Mouse (Mus musculus): ENCODE measurements around the gene Caap1. TPM values are rescaled to one million over a fixed set of nuclear protein-coding genes. Genes with fewer than 3 reads are reported as not detected.
A peak's percentile ranks its signal among the peaks of the same experiment; 100 is the strongest.

Gene Caap1
- 13.7 and 13.9 TPM in 2 replicates for polyA plus RNA-seq (2015; fragmentation: Nextera tagmentation; extraction: Ambion mirVana)

DNA sequence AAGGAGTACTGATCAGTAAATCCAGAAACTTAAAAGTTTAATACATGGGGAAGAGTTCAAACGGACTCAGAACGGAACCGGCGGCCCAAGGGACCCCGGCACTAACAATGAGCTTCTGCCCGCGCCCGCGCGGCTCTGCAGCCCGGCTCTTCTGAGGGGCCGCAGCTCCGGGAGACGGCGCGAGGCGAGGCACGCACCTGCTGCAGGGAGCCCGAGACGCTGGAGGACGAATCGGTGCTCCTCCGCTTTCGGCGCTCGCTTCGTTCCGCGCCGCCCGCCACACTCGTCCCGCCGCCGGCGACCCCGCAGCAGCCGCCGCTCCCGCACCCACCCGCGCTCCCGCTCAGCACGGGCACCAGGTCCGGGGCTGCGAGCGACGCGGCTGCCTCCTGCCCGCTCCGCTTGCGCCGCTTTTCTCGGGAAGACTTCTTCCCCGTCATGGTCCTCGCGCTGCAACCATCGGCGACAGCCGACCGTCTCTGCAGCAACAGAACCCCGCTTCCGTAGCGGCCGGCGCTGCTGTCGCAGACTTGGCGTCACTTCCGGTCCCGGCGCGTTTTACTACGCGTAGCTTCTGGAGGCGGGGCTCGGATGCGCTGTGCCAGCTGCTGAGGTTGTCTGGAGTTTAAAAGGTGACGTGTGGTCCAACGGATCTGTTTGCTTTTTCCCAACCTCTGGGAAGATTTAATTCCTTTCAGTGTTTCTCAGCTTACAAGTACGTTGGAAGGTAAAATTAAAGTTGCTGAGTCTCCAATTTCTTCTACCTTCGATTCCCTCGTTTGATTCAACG is at the start of gene Caap1, which contains the start of gene Gm10306:
Gene Caap1, minus strand, starts transcription at position 532 of the 790 bp plus-strand sequence.
Gene Gm10306, plus strand, starts transcription at position 282 of the 790 bp plus-strand sequence.
- Histone ChIP-seq H3K9ac (ENCODE audit: low read depth, low read length) (peak within 1 kb of the TSS; percentile 76), H3K9me3 (ENCODE audit: control insufficient read depth, low read length) (no peaks in the 10 kb centered on the region), H3K4me3 (ENCODE audit: low read length) (peak within 1 kb of the TSS; percentile 71), H3K27ac (ENCODE audit: low read depth, low read length) (peak within 1 kb of the TSS; percentile 80), H3K36me3 (ENCODE audit: control insufficient read depth, insufficient read depth, low read length) (no peaks in the 10 kb centered on the region), H3K27me3 (replicated peaks; ENCODE audit: control insufficient read depth, insufficient read depth, low read length) (no peaks in the 10 kb centered on the region), H3K4me2 (ENCODE audit: low read length) (peak within 1 kb of the TSS; percentile 82), H3K4me1 (ENCODE audit: control insufficient read depth, insufficient read depth, low read depth, low read length) (peaks cover 9% of the 10 kb centered on the region)
- 2% methylated on average over 54 of the region's 83 CpGs for WGBS
- peak; percentile 99 for ATAC-seq

- Histone ChIP-seq H3K9me3 (ENCODE audit: control insufficient read depth, low read length) (no peaks in the 10 kb centered on the region), H3K36me3 (ENCODE audit: control insufficient read depth, insufficient read depth, low read length) (no peaks in the 10 kb centered on the region), H3K4me2 (ENCODE audit: low read length) (no peak overlapping the region), H3K27ac (ENCODE audit: low read depth, low read length) (no peak overlapping the region), H3K4me1 (ENCODE audit: control insufficient read depth, insufficient read depth, low read depth, low read length) (peaks cover 13% of the 10 kb centered on the region), H3K4me3 (ENCODE audit: low read length) (no peak overlapping the region), H3K27me3 (replicated peaks; ENCODE audit: control insufficient read depth, insufficient read depth, low read length) (no peaks in the 10 kb centered on the region), H3K9ac (ENCODE audit: low read depth, low read length) (no peak overlapping the region)
- 95% methylated on average over 2 of the region's 2 CpGs for WGBS
- no peak for ATAC-seq
Measured at GRCm38 (mm10) chr4:94605591-94605990, 49.0 kb upstream of the Caap1 start.

- ATAC-seq, result no peak
- 91% methylated on average over 2 of the region's 2 CpGs for WGBS
- Histone ChIP-seq H3K9me3 (ENCODE audit: control insufficient read depth, low read length) (no peaks in the 10 kb centered on the region), H3K9ac (ENCODE audit: low read depth, low read length) (no peak overlapping the region), H3K36me3 (ENCODE audit: control insufficient read depth, insufficient read depth, low read length) (no peaks in the 10 kb centered on the region), H3K27me3 (replicated peaks; ENCODE audit: control insufficient read depth, insufficient read depth, low read length) (no peaks in the 10 kb centered on the region), H3K4me2 (ENCODE audit: low read length) (no peak overlapping the region), H3K4me1 (ENCODE audit: control insufficient read depth, insufficient read depth, low read depth, low read length) (peaks cover 15% of the 10 kb centered on the region), H3K27ac (ENCODE audit: low read depth, low read length) (no peak overlapping the region), H3K4me3 (ENCODE audit: low read length) (no peak overlapping the region)
Measured at GRCm38 (mm10) chr4:94604452-94605019, 47.9 kb upstream of the Caap1 start.

DNA sequence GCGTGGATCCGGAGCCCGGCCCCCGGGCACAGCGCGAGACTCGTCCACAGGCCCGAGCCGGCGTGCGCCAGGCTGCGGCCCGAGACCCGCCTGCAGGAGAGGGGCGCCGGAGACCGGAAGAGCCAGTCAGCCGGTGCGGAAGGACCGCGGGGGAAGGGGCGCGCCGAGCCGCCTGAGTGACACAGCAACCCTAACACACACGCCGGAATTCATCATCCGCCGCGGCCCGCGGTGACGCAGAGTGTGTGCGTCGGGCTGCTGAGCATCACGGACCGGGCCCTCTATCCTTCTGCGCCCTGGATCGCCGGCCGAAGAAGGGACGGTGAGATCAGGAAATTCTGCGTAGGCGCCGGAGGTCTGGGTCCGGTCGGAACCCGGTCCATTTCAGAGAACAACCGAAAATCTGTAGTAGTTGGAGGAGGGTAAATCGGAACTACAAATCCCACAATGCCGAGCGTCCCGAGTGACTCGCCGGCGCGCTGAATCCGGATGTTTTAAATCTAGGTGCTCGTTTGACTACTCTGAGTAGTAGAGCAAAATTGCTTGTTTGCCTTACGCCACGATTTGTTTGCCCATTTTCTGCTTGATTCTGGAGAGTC is 46.5 kb upstream of the Caap1 start, which contains the start of gene Plaa:
Gene Plaa, minus strand, starts transcription at position 214 of the 599 bp plus-strand sequence.
- no peaks in the 10 kb centered on the region for H3K36me3 ChIP-seq (ENCODE audit: control insufficient read depth, insufficient read depth, low read length)
- peak within 1 kb of the TSS; percentile 95 for H3K27ac ChIP-seq (ENCODE audit: low read depth, low read length)
- H3K9ac ChIP-seq (ENCODE audit: low read depth, low read length), result peak within 1 kb of the TSS; percentile 94
- H3K4me2 ChIP-seq (ENCODE audit: low read length), result peak within 1 kb of the TSS; percentile 84
- WGBS, result under 1% methylated on average over 60 of the region's 61 CpGs
- H3K4me1 ChIP-seq (ENCODE audit: control insufficient read depth, insufficient read depth, low read depth, low read length), result peaks cover 15% of the 10 kb centered on the region
- ATAC-seq, result peak; percentile 100
- peak within 1 kb of the TSS; percentile 97 for H3K4me3 ChIP-seq (ENCODE audit: low read length)
- H3K27me3 ChIP-seq (replicated peaks; ENCODE audit: control insufficient read depth, insufficient read depth, low read length), result no peaks in the 10 kb centered on the region
- no peaks in the 10 kb centered on the region for H3K9me3 ChIP-seq (ENCODE audit: control insufficient read depth, low read length)

- peak overlapping the region; percentile 97 for H3K4me3 ChIP-seq (ENCODE audit: low read length)
- peak overlapping the region; percentile 84 for H3K4me2 ChIP-seq (ENCODE audit: low read length)
- no peak for ATAC-seq
- H3K9me3 ChIP-seq (ENCODE audit: control insufficient read depth, low read length), result no peaks in the 10 kb centered on the region
- H3K9ac ChIP-seq (ENCODE audit: low read depth, low read length), result peak overlapping the region; percentile 94
- under 1% methylated on average over 33 of the region's 33 CpGs for WGBS
- H3K27me3 ChIP-seq (replicated peaks; ENCODE audit: control insufficient read depth, insufficient read depth, low read length), result no peaks in the 10 kb centered on the region
- H3K27ac ChIP-seq (ENCODE audit: low read depth, low read length), result peak overlapping the region; percentile 95
- peaks cover 15% of the 10 kb centered on the region for H3K4me1 ChIP-seq (ENCODE audit: control insufficient read depth, insufficient read depth, low read depth, low read length)
- no peaks in the 10 kb centered on the region for H3K36me3 ChIP-seq (ENCODE audit: control insufficient read depth, insufficient read depth, low read length)
Measured at GRCm38 (mm10) chr4:94602496-94603030, 46.0 kb upstream of the Caap1 start.

GRCm38 (mm10) chr4:94601395-94601794 is 44.8 kb upstream of the Caap1 start:
- Histone ChIP-seq H3K27me3 (replicated peaks; ENCODE audit: control insufficient read depth, insufficient read depth, low read length) (no peaks in the 10 kb centered on the region), H3K27ac (ENCODE audit: low read depth, low read length) (no peak overlapping the region), H3K4me1 (ENCODE audit: control insufficient read depth, insufficient read depth, low read depth, low read length) (peaks cover 15% of the 10 kb centered on the region), H3K4me3 (ENCODE audit: low read length) (no peak overlapping the region), H3K36me3 (ENCODE audit: control insufficient read depth, insufficient read depth, low read length) (no peaks in the 10 kb centered on the region), H3K9me3 (ENCODE audit: control insufficient read depth, low read length) (no peaks in the 10 kb centered on the region), H3K9ac (ENCODE audit: low read depth, low read length) (no peak overlapping the region), H3K4me2 (ENCODE audit: low read length) (peak overlapping the region; percentile 84; the same call in 1 of the 2 replicates)
- ATAC-seq, result no peak
- 91% methylated on average over 4 of the region's 4 CpGs for WGBS

GRCm38 (mm10) chr4:94592709-94593108 is 36.1 kb upstream of the Caap1 start:
- no peak overlapping the region for H3K4me2 ChIP-seq (ENCODE audit: low read length)
- no peaks in the 10 kb centered on the region for H3K9me3 ChIP-seq (ENCODE audit: control insufficient read depth, low read length)
- H3K9ac ChIP-seq (ENCODE audit: low read depth, low read length), result no peak overlapping the region
- no peak overlapping the region for H3K27ac ChIP-seq (ENCODE audit: low read depth, low read length)
- no peaks in the 10 kb centered on the region for H3K4me1 ChIP-seq (ENCODE audit: control insufficient read depth, insufficient read depth, low read depth, low read length)
- ATAC-seq, result no peak
- H3K4me3 ChIP-seq (ENCODE audit: low read length), result no peak overlapping the region
- H3K27me3 ChIP-seq (replicated peaks; ENCODE audit: control insufficient read depth, insufficient read depth, low read length), result no peaks in the 10 kb centered on the region
- H3K36me3 ChIP-seq (ENCODE audit: control insufficient read depth, insufficient read depth, low read length), result no peaks in the 10 kb centered on the region

- no peak overlapping the region for H3K27ac ChIP-seq (ENCODE audit: low read depth, low read length)
- no peak for ATAC-seq
- 85% methylated on average over 4 of the region's 4 CpGs for WGBS
Measured at GRCm38 (mm10) chr4:94591765-94592381, 35.3 kb upstream of the Caap1 start.

More at GRCm38 (mm10) chr4:94591765-94592381, 35.3 kb upstream of the Caap1 start:
- Histone ChIP-seq H3K9me3 (ENCODE audit: control insufficient read depth, low read length) (no peaks in the 10 kb centered on the region), H3K4me3 (ENCODE audit: low read length) (no peak overlapping the region), H3K27me3 (replicated peaks; ENCODE audit: control insufficient read depth, insufficient read depth, low read length) (no peaks in the 10 kb centered on the region), H3K9ac (ENCODE audit: low read depth, low read length) (no peak overlapping the region), H3K36me3 (ENCODE audit: control insufficient read depth, insufficient read depth, low read length) (no peaks in the 10 kb centered on the region), H3K4me2 (ENCODE audit: low read length) (no peak overlapping the region), H3K4me1 (ENCODE audit: control insufficient read depth, insufficient read depth, low read depth, low read length) (no peaks in the 10 kb centered on the region)

Data from hindbrain, embryonic 16.5 days (tissue).